Mouse (Mus musculus): ENCODE results near the gene Vasp. TPM values are rescaled to one million over a fixed set of nuclear protein-coding genes. Genes with fewer than 3 reads are reported as not detected.

Gene Vasp
- polyA plus RNA-seq, 1 experiment from 2014 or later, result 70.0 TPM

DNA sequence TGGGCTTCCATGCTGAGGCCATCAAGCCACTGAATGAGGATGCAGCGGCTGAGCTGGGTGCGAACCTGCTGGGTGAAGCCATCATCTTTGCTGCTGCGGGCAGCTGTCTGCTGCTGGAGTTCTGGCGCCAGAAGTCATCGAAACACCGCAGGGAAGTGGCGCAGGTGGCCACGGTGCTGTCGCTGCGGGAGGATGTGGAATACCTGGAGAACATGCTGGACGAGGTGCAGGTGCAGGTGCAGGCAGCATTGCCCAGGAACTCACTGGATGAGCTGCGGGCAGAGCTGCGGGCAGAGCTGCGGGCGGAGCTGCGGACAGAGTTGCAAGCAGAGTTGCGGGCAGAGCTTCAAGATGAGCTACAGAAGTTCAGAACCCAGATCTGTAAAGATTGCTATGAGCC lies 16.2 kb downstream of the Vasp start:
- no peak overlapping the region for H3K4me3 ChIP-seq (ENCODE audit: low read depth, low read length)
- no peak overlapping the region for H3K27ac ChIP-seq (replicated peaks; ENCODE audit: low read depth, low read length)
- H3K4me2 ChIP-seq (ENCODE audit: low read depth, low read length), result no peak overlapping the region
- peaks cover 49% of the 10 kb centered on the region for H3K36me3 ChIP-seq (ENCODE audit: control insufficient read depth, insufficient read depth, low read length)
- H3K27me3 ChIP-seq (replicated peaks; ENCODE audit: control insufficient read depth, insufficient read depth, low read length), result no peaks in the 10 kb centered on the region
- H3K4me1 ChIP-seq (ENCODE audit: control insufficient read depth, insufficient read depth, low read length), result no peaks in the 10 kb centered on the region
- 88% methylated on average over 15 of the region's 17 CpGs for WGBS
- H3K9me3 ChIP-seq (ENCODE audit: control insufficient read depth, low read length), result no peaks in the 10 kb centered on the region
- ATAC-seq (ENCODE audit: low read depth), result no peak
- H3K9ac ChIP-seq (ENCODE audit: low read depth, low read length), result no peak overlapping the region
- DNase-seq (ENCODE audit: low spot score), result no peak

DNA sequence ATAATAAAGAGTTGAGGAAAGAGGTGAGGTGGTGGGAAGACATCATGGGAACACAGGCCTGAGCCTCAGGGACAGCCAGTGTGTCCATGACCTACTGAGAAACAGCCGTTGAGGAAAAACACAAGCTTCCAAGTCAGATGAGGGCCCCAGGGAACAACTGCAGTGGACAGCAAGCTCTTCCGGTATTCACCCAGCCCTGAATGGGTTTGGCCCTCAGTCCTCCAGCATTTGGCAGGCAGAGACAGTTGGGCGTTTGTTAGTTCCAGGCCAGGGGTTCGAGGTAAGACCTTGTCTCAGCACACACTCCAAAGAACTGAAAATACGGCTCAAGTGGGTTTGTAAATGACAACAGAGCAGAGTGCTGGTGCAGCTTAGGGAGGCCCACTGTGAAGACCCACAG lies 18.2 kb downstream of the Vasp start:
- H3K9ac ChIP-seq (ENCODE audit: low read depth, low read length), result no peak overlapping the region
- no peaks in the 10 kb centered on the region for H3K4me1 ChIP-seq (ENCODE audit: control insufficient read depth, insufficient read depth, low read length)
- H3K27me3 ChIP-seq (replicated peaks; ENCODE audit: control insufficient read depth, insufficient read depth, low read length), result no peaks in the 10 kb centered on the region
- ATAC-seq (ENCODE audit: low read depth), result no peak
- no peak overlapping the region for H3K4me3 ChIP-seq (ENCODE audit: low read depth, low read length)
- H3K9me3 ChIP-seq (ENCODE audit: control insufficient read depth, low read length), result no peaks in the 10 kb centered on the region
- H3K36me3 ChIP-seq (ENCODE audit: control insufficient read depth, insufficient read depth, low read length), result peaks cover 30% of the 10 kb centered on the region
- no peak for DNase-seq (ENCODE audit: low spot score)
- no peak overlapping the region for H3K4me2 ChIP-seq (ENCODE audit: low read depth, low read length)
- 55% methylated on average over 5 of the region's 5 CpGs for WGBS
- no peak overlapping the region for H3K27ac ChIP-seq (replicated peaks; ENCODE audit: low read depth, low read length)

DNA sequence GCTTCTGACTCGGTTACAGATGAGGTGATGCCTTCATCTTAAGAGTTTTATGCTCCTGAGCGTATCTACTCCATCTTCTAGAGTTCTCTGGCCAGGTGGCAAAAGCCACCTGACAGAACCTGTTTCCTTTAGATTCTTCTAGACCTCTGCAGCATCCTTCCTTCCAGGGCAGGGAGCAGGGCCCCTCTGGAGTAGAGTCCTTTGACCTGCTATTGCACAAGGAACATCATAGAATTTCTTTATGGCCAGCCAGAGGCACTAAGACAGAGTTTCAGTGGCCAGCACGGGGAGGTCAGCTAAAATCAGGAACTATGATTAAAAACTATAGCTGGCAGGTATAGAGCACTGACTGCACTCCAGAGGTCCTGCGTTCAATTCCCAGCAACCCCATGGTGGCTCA lies 19.5 kb downstream of the Vasp start:
- no peak overlapping the region for H3K27ac ChIP-seq (replicated peaks; ENCODE audit: low read depth, low read length)
- no peaks in the 10 kb centered on the region for H3K4me1 ChIP-seq (ENCODE audit: control insufficient read depth, insufficient read depth, low read length)
- H3K9ac ChIP-seq (ENCODE audit: low read depth, low read length), result no peak overlapping the region
- H3K9me3 ChIP-seq (ENCODE audit: control insufficient read depth, low read length), result no peaks in the 10 kb centered on the region
- no peak overlapping the region for H3K4me2 ChIP-seq (ENCODE audit: low read depth, low read length)
- no peak for ATAC-seq (ENCODE audit: low read depth)
- no peak for DNase-seq (ENCODE audit: low spot score)
- H3K36me3 ChIP-seq (ENCODE audit: control insufficient read depth, insufficient read depth, low read length), result peaks cover 16% of the 10 kb centered on the region
- H3K4me3 ChIP-seq (ENCODE audit: low read depth, low read length), result no peak overlapping the region
- no peaks in the 10 kb centered on the region for H3K27me3 ChIP-seq (replicated peaks; ENCODE audit: control insufficient read depth, insufficient read depth, low read length)
- 83% methylated on average over 4 of the region's 4 CpGs for WGBS

DNA sequence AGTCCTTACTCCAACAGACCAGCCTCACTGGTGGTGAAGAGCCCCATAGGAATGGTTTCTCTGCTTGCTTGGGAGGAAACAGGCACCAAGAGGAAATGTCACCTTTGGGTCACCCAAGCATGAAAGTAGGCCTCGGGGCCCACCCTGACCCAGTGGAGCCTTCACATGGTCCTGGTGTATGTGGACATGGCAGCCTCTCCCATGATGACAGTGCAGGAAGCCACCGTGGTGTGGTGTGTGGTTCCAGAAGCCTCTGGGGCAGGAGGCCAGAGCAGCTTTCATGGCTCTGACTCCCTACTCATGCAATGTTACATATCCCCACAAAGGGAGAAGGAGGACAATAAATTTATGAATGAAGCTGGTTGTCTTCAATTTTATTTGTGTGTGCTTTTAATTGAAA lies 24.1 kb downstream of the Vasp start:
- WGBS, result 98% methylated on average over 2 of the region's 2 CpGs
- no peak for ATAC-seq (ENCODE audit: low read depth)
- H3K4me1 ChIP-seq (ENCODE audit: control insufficient read depth, insufficient read depth, low read length), result no peaks in the 10 kb centered on the region

DNA sequence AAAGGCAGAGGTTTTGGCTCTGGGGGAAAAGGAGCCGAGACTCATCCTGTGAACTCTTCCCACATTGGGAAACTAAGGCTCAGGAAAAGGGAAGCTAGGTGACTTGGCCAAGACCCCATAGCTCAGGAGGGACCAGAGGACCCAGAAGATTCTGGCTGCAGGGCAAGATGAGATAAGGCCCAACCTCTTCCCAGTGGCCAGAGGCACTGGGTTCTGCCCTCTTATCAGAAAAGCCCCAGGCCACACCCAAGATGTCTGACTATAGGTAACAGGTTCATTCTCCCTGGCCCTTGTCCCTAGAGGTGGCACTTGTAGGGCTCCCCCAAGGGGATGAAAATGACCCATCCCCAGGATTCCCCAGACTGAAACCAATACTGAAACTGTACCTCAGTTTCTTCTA lies 24.8 kb downstream of the Vasp start:
- H3K4me3 ChIP-seq (ENCODE audit: low read depth, low read length), result no peak overlapping the region
- peaks cover 17% of the 10 kb centered on the region; the same call in 1 of the 2 replicates for H3K36me3 ChIP-seq (ENCODE audit: control insufficient read depth, insufficient read depth, low read length)
- H3K9ac ChIP-seq (ENCODE audit: low read depth, low read length), result no peak overlapping the region
- H3K4me1 ChIP-seq (ENCODE audit: control insufficient read depth, insufficient read depth, low read length), result no peaks in the 10 kb centered on the region
- DNase-seq (ENCODE audit: low spot score) (no peak), ATAC-seq (ENCODE audit: low read depth) (no peak)
- no peak overlapping the region for H3K4me2 ChIP-seq (ENCODE audit: low read depth, low read length)
- WGBS, result 100% methylated on average over 1 of the region's 1 CpGs
- H3K27ac ChIP-seq (replicated peaks; ENCODE audit: low read depth, low read length), result no peak overlapping the region
- H3K27me3 ChIP-seq (replicated peaks; ENCODE audit: control insufficient read depth, insufficient read depth, low read length), result no peaks in the 10 kb centered on the region
- no peaks in the 10 kb centered on the region for H3K9me3 ChIP-seq (ENCODE audit: control insufficient read depth, low read length)

More for the DNA sequence above, 24.1 kb downstream of the Vasp start:
- DNase-seq (ENCODE audit: low spot score), result no peak
- H3K9ac ChIP-seq (ENCODE audit: low read depth, low read length), result no peak overlapping the region
- H3K27me3 ChIP-seq (replicated peaks; ENCODE audit: control insufficient read depth, insufficient read depth, low read length), result no peaks in the 10 kb centered on the region
- H3K4me2 ChIP-seq (ENCODE audit: low read depth, low read length), result no peak overlapping the region
- H3K4me3 ChIP-seq (ENCODE audit: low read depth, low read length), result no peak overlapping the region
- H3K9me3 ChIP-seq (ENCODE audit: control insufficient read depth, low read length), result no peaks in the 10 kb centered on the region
- H3K36me3 ChIP-seq (ENCODE audit: control insufficient read depth, insufficient read depth, low read length), result peaks cover 17% of the 10 kb centered on the region; the same call in 1 of the 2 replicates
- H3K27ac ChIP-seq (replicated peaks; ENCODE audit: low read depth, low read length), result no peak overlapping the region

DNA sequence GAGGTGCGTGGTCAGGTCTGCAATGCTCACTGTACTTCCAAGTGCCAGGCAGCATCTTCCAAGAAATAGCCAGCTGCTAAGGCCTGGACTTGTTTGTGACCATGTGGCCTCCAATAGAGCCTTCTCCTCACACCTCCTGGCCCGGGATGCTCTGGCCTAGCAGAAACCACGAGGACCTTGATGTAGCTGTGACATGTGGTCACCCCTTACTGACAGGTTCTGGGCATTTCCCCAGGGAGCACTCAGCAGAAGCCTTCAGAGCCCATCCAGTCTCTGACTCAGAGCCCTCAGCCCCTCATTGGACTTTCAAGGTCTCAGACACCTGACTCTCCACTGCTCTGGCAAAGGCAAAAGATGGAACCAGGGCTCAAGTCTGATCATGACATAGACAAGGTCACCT lies 26.5 kb downstream of the Vasp start:
- Histone ChIP-seq H3K4me1 (ENCODE audit: control insufficient read depth, insufficient read depth, low read length) (no peaks in the 10 kb centered on the region), H3K27me3 (replicated peaks; ENCODE audit: control insufficient read depth, insufficient read depth, low read length) (no peaks in the 10 kb centered on the region), H3K9ac (ENCODE audit: low read depth, low read length) (no peak overlapping the region), H3K4me2 (ENCODE audit: low read depth, low read length) (no peak overlapping the region), H3K27ac (replicated peaks; ENCODE audit: low read depth, low read length) (no peak overlapping the region), H3K4me3 (ENCODE audit: low read depth, low read length) (no peak overlapping the region), H3K36me3 (ENCODE audit: control insufficient read depth, insufficient read depth, low read length) (peaks cover 17% of the 10 kb centered on the region; the same call in 1 of the 2 replicates), H3K9me3 (ENCODE audit: control insufficient read depth, low read length) (no peaks in the 10 kb centered on the region)
- WGBS, result 83% methylated on average over 3 of the region's 3 CpGs
- DNase-seq (ENCODE audit: low spot score) (no peak), ATAC-seq (ENCODE audit: low read depth) (no peak)

DNA sequence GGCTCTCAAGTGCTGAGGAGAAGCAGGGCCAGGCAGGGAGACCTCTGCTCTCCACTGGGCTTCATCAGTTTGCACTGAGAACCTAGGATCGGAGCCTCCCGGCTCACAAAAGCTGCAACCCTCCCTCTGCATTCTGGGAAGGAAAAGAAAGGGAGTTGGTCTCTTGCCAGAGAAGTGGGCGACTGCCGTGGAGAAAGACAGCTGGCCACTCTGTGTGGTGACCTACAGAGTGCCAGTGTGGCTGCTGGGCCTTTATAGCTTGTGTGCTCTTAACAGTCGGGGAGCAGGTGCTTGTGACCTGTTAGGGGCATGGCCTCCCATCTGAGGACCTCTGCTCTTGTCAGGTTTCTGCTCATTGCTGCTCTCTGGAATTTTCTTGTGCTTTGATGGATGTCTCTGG lies 27.8 kb downstream of the Vasp start:
- 81% methylated on average over 5 of the region's 5 CpGs for WGBS
- Histone ChIP-seq H3K4me2 (ENCODE audit: low read depth, low read length) (no peak overlapping the region), H3K9me3 (ENCODE audit: control insufficient read depth, low read length) (no peaks in the 10 kb centered on the region), H3K9ac (ENCODE audit: low read depth, low read length) (no peak overlapping the region), H3K4me1 (ENCODE audit: control insufficient read depth, insufficient read depth, low read length) (no peaks in the 10 kb centered on the region), H3K27me3 (replicated peaks; ENCODE audit: control insufficient read depth, insufficient read depth, low read length) (no peaks in the 10 kb centered on the region), H3K4me3 (ENCODE audit: low read depth, low read length) (no peak overlapping the region), H3K36me3 (ENCODE audit: control insufficient read depth, insufficient read depth, low read length) (peaks cover 17% of the 10 kb centered on the region; the same call in 1 of the 2 replicates), H3K27ac (replicated peaks; ENCODE audit: low read depth, low read length) (no peak overlapping the region)
- no peak for DNase-seq (ENCODE audit: low spot score)
- ATAC-seq (ENCODE audit: low read depth), result no peak

DNA sequence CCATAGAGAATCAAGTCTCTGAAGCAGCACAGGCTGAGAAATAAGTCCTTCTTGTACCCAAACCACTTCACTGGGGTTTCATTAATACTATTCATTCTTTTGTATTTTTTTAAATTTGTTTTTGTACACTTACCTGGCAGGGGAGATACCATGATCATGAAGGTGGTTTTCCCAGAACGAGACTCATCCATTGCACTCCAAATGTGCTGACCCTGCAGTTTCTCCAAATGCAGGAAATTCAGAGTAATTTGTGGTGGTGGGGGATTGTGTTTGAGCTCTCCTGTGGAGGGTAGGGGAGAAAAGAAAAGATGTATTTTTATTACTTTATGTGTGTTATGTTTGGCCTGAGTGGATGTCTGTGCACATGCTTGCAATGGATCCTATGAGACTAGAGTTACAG lies 29.6 kb downstream of the Vasp start:
- ATAC-seq (ENCODE audit: low read depth) (no peak), DNase-seq (ENCODE audit: low spot score) (no peak)
- Histone ChIP-seq H3K9ac (ENCODE audit: low read depth, low read length) (no peak overlapping the region), H3K4me3 (ENCODE audit: low read depth, low read length) (no peak overlapping the region), H3K4me2 (ENCODE audit: low read depth, low read length) (no peak overlapping the region), H3K4me1 (ENCODE audit: control insufficient read depth, insufficient read depth, low read length) (no peaks in the 10 kb centered on the region), H3K27ac (replicated peaks; ENCODE audit: low read depth, low read length) (no peak overlapping the region), H3K9me3 (ENCODE audit: control insufficient read depth, low read length) (no peaks in the 10 kb centered on the region), H3K36me3 (ENCODE audit: control insufficient read depth, insufficient read depth, low read length) (peaks cover 17% of the 10 kb centered on the region; the same call in 1 of the 2 replicates), H3K27me3 (replicated peaks; ENCODE audit: control insufficient read depth, insufficient read depth, low read length) (no peaks in the 10 kb centered on the region)
- 79% methylated on average over 1 of the region's 1 CpGs for WGBS

DNA sequence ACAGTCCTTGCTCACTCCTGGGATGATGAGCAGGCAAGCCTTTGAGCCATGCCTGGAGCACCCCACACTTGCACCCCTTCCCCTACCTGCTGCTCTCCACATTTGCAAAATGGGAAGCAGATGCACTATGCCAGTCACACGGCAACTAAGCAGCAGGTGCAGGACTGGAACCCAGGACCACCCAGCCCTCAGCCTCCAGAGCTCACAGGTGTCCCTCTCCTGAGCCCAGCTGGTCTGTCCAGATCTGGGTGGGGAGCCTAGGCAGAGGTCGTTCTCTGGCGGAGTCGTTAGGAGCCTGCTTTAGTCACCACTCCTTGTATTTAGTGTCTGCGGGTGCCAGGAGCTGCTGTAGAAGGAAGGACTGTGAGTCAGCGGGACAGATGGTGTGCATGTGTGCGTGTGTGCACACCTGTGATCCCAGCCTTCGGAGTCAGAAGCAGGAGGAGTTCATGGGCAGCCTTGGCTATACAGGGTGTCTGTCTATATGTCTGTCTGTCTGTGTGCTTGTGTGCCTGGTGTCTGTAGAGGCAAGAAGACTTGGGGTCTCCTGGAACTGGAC lies 30.6 kb downstream of the Vasp start:
- DNase-seq (ENCODE audit: low spot score), result no peak
- H3K9me3 ChIP-seq (ENCODE audit: control insufficient read depth, low read length), result no peaks in the 10 kb centered on the region
- no peak overlapping the region for H3K27ac ChIP-seq (replicated peaks; ENCODE audit: low read depth, low read length)
- WGBS, result 89% methylated on average over 8 of the region's 8 CpGs
- ATAC-seq (ENCODE audit: low read depth), result no peak
- no peak overlapping the region for H3K4me2 ChIP-seq (ENCODE audit: low read depth, low read length)
- H3K9ac ChIP-seq (ENCODE audit: low read depth, low read length), result no peak overlapping the region
- no peaks in the 10 kb centered on the region for H3K4me1 ChIP-seq (ENCODE audit: control insufficient read depth, insufficient read depth, low read length)
- no peak overlapping the region for H3K4me3 ChIP-seq (ENCODE audit: low read depth, low read length)
- H3K27me3 ChIP-seq (replicated peaks; ENCODE audit: control insufficient read depth, insufficient read depth, low read length), result no peaks in the 10 kb centered on the region
- H3K36me3 ChIP-seq (ENCODE audit: control insufficient read depth, insufficient read depth, low read length), result peaks cover 13% of the 10 kb centered on the region; the same call in 1 of the 2 replicates

All from embryonic facial prominence, embryonic 14.5 days (tissue).